Mouse (Mus musculus) midbrain, embryonic 16.5 days (tissue): ENCODE measurements around the gene Adamtsl1. TPM values are rescaled to one million over a fixed set of nuclear protein-coding genes. Genes with fewer than 3 reads are reported as not detected.
A peak's percentile ranks its signal among the peaks of the same experiment; 100 is the strongest.

ENCODE experiments used
- ATAC-seq: fragments of 200-750 bp; cut with Nextera tagmentation; 2 replicates; pipeline ENCODE4 v1.8.0; 2017; ENCODE audit warnings: moderate TSS enrichment
- H3K27ac ChIP-seq: fragments of 300-500 bp; sonication (generic); 2 replicates; pipeline ENCODE4 v1.5.1; 2014; ENCODE audit warnings: mild to moderate bottlenecking, low read length, mixed read lengths
- H3K27me3 ChIP-seq: fragments of 300-500 bp; sonication (generic); 2 replicates; pipeline ENCODE4 v1.6.1; 2014; ENCODE audit warnings: low read depth, low read length, mixed read lengths; ENCODE audit not compliant: control insufficient read depth, insufficient read depth
- H3K36me3 ChIP-seq: fragments of 300-500 bp; sonication (generic); 2 replicates; pipeline ENCODE4 v1.6.1; 2014; ENCODE audit warnings: mild to moderate bottlenecking, low read length, moderate library complexity, mixed read lengths; ENCODE audit not compliant: control insufficient read depth, insufficient read depth
- H3K4me1 ChIP-seq: fragments of 300-500 bp; sonication (generic); 2 replicates; pipeline ENCODE4 v1.6.1; 2014; ENCODE audit warnings: mild to moderate bottlenecking, low read length, mixed read lengths; ENCODE audit not compliant: control insufficient read depth, insufficient read depth
- H3K4me2 ChIP-seq: fragments of 300-500 bp; sonication (generic); 2 replicates; pipeline ENCODE4 v1.6.1; 2014; ENCODE audit warnings: mild to moderate bottlenecking, low read length, mixed read lengths
- H3K4me3 ChIP-seq: fragments of 300-500 bp; sonication (generic); 2 replicates; pipeline ENCODE4 v1.5.1; 2014; ENCODE audit warnings: low read depth, mild to moderate bottlenecking, low read length, moderate library complexity, mixed read lengths
- H3K9ac ChIP-seq: fragments of 300-500 bp; sonication (generic); 2 replicates; pipeline ENCODE4 v1.6.1; 2014; ENCODE audit warnings: low read depth, low read length, mixed read lengths
- H3K9me3 ChIP-seq: fragments of 300-500 bp; sonication (generic); replicated peaks from 2 replicates; pipeline ENCODE4 v1.6.1; 2014; ENCODE audit warnings: mild to moderate bottlenecking, low read length, mixed read lengths; ENCODE audit not compliant: control insufficient read depth, poor library complexity, severe bottlenecking
- WGBS: fragments of 180-500 bp; shearing (Covaris S2); extraction: QIAGEN DNeasy Blood & Tissue Kit; methylation state at CpG from one replicate; pipeline ENCODE4 v1.1.7; 2014; 5-methylcytosine and 5-hydroxymethylcytosine counted together
- polyA plus RNA-seq: library from polyadenylated mRNA; unstranded; fragments of >200 nt; fragmentation: Nextera tagmentation; extraction: Ambion mirVana; gene quantifications from 2 replicates; pipeline ENCODE4 v1.2.1, GENCODE M21; 2015

The Adamtsl1 gene
- polyA plus RNA-seq, 1 experiment from 2014 or later = 8.2 TPM

- no peak overlapping the region for H3K9ac ChIP-seq
- H3K27me3 ChIP-seq = no peaks in the 10 kb centered on the region
- WGBS = 84% methylated on average over 5 of the region's 5 CpGs
- no peak overlapping the region for H3K4me2 ChIP-seq
- no peaks in the 10 kb centered on the region for H3K9me3 ChIP-seq
- H3K36me3 ChIP-seq = no peaks in the 10 kb centered on the region
- no peaks in the 10 kb centered on the region for H3K4me1 ChIP-seq
- H3K27ac ChIP-seq = no peak overlapping the region
- no peak for ATAC-seq
- H3K4me3 ChIP-seq = no peak overlapping the region
Measured at GRCm38 (mm10) chr4:86224875-86225274, 710.9 kb downstream of the Adamtsl1 start.

GRCm38 (mm10) chr4:86227096-86227495 is 713.1 kb downstream of the Adamtsl1 start:
- no peaks in the 10 kb centered on the region for H3K36me3 ChIP-seq
- no peak overlapping the region for H3K4me3 ChIP-seq
- H3K9ac ChIP-seq = no peak overlapping the region
- H3K4me2 ChIP-seq = no peak overlapping the region
- no peaks in the 10 kb centered on the region for H3K27me3 ChIP-seq
- 89% methylated on average over 1 of the region's 1 CpGs for WGBS
- ATAC-seq = no peak
- no peaks in the 10 kb centered on the region for H3K4me1 ChIP-seq
- no peaks in the 10 kb centered on the region for H3K9me3 ChIP-seq
- H3K27ac ChIP-seq = no peak overlapping the region

GRCm38 (mm10) chr4:86233197-86233596 is 719.2 kb downstream of the Adamtsl1 start:
- no peaks in the 10 kb centered on the region for H3K27me3 ChIP-seq
- H3K4me3 ChIP-seq = no peak overlapping the region
- no peak for ATAC-seq
- H3K9ac ChIP-seq = no peak overlapping the region
- no peaks in the 10 kb centered on the region for H3K9me3 ChIP-seq
- H3K4me2 ChIP-seq = no peak overlapping the region
- 85% methylated on average over 3 of the region's 3 CpGs for WGBS
- no peak overlapping the region for H3K27ac ChIP-seq
- no peaks in the 10 kb centered on the region for H3K36me3 ChIP-seq
- H3K4me1 ChIP-seq = no peaks in the 10 kb centered on the region

DNA sequence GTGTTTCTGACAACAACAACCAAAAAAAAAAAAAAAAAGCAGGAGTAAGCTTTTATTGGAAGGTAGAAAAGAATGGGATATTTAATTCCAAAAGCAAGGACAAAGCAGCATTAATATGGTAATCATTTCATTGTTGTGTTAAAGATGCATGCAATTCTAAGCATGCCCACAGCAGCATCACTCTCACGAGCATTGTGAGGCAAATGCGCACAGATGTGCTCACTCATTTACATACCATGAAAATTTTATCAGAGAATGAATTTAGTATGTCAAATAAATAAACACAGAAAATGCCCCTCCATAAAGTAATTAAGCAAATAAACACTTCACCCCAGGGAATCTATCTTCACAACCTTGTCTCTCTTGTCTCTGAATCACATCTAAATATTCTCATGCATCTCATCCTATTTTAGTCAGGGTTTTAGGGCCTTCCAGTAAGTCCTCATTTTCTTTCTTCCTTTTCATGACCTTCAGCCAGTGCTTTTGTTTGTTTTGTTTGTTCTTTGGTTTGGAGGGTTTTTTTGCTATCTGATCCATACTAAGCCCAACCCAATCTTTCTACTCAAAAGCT is 728.0 kb downstream of the Adamtsl1 start:
- Histone ChIP-seq H3K4me3 (no peak overlapping the region), H3K4me2 (no peak overlapping the region), H3K27me3 (no peaks in the 10 kb centered on the region), H3K36me3 (no peaks in the 10 kb centered on the region), H3K4me1 (no peaks in the 10 kb centered on the region), H3K27ac (no peak overlapping the region), H3K9me3 (no peaks in the 10 kb centered on the region), H3K9ac (no peak overlapping the region)
- WGBS = 21% methylated on average over 2 of the region's 2 CpGs
- peak; percentile 80; the same call in 1 of the 2 replicates for ATAC-seq

- Histone ChIP-seq H3K9me3 (no peaks in the 10 kb centered on the region), H3K27me3 (no peaks in the 10 kb centered on the region), H3K9ac (no peak overlapping the region), H3K4me3 (no peak overlapping the region), H3K4me1 (no peaks in the 10 kb centered on the region; the same call in 1 of the 2 replicates), H3K27ac (no peak overlapping the region), H3K4me2 (no peak overlapping the region), H3K36me3 (no peaks in the 10 kb centered on the region)
- WGBS = 40% methylated on average over 2 of the region's 2 CpGs
- peak; percentile 58 for ATAC-seq
Measured at GRCm38 (mm10) chr4:86270085-86270484, 756.1 kb downstream of the Adamtsl1 start.

- no peaks in the 10 kb centered on the region for H3K9me3 ChIP-seq
- peaks cover 2% of the 10 kb centered on the region; the same call in 1 of the 2 replicates for H3K4me1 ChIP-seq
- H3K36me3 ChIP-seq = no peaks in the 10 kb centered on the region
- H3K27ac ChIP-seq = no peak overlapping the region
- 85% methylated on average over 6 of the region's 6 CpGs for WGBS
- ATAC-seq = no peak
- no peak overlapping the region for H3K9ac ChIP-seq
- no peak overlapping the region for H3K4me3 ChIP-seq
- H3K27me3 ChIP-seq = no peaks in the 10 kb centered on the region
- no peak overlapping the region for H3K4me2 ChIP-seq
Measured at GRCm38 (mm10) chr4:86273703-86274355, 759.9 kb downstream of the Adamtsl1 start.

DNA sequence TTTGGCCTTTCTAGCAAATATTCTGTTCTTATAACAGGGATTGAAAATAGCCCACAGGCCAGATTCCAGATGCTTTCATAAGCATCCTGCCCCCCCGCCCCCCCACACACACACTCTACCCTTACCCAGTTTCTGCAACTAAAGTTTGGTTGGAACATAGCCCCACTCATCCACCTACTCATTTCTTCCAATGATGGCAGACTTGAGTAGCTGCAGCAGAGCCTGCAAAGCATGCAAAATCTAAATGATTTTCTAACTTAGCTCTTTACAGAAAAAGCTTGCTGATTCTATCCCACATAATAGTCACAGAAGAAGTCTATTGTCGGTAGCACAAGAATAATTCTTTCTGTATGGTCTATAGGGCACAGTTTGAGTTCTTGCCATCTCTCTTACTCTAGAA is 760.7 kb downstream of the Adamtsl1 start:
- no peak for ATAC-seq
- WGBS = 82% methylated on average over 2 of the region's 2 CpGs
- H3K27ac ChIP-seq = no peak overlapping the region
- H3K4me3 ChIP-seq = no peak overlapping the region
- H3K4me1 ChIP-seq = peaks cover 2% of the 10 kb centered on the region; the same call in 1 of the 2 replicates
- no peaks in the 10 kb centered on the region for H3K27me3 ChIP-seq
- no peaks in the 10 kb centered on the region for H3K36me3 ChIP-seq
- H3K9me3 ChIP-seq = no peaks in the 10 kb centered on the region
- H3K9ac ChIP-seq = no peak overlapping the region
- no peak overlapping the region for H3K4me2 ChIP-seq

DNA sequence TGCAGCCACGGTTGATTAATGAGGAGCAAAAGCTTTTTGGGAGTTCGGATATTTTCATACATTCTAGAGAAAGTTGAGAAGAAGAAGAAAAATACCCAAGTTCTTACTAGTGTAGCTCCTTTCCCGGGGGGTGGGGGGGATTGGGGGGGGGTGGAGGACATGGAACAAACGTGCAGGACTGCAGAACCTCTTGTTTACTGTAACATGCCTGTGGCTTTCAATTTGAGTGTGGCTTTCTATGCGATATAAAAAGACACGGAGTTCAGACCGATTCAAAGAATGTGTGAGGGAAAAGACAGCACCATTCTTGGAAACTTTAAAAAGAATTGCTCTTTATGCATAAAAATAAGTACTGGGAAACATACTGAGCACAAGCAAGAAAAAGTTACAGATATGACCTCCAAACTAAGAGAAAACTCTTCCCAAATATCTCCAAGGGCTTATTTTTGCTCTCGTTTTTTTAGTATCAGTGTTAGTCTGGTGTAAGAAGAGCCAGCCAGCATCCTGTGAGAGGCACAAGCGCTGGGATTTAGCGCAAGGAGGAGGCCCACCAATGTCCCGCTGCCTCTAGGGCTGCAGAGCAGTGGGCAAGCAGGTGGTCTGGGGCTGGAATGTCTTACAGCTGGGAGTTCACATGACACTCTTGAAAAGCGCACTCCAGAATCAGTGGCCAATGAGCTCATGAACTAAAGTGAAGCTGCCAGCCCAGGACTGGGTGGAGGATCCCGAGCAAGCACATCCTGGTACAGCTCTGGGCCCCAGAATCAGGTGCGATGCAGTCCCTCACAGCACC is 762.2 kb downstream of the Adamtsl1 start:
- H3K27me3 ChIP-seq = no peaks in the 10 kb centered on the region
- H3K4me1 ChIP-seq = peaks cover 2% of the 10 kb centered on the region; the same call in 1 of the 2 replicates
- H3K9ac ChIP-seq = no peak overlapping the region
- H3K27ac ChIP-seq = no peak overlapping the region
- H3K36me3 ChIP-seq = no peaks in the 10 kb centered on the region
- no peak overlapping the region for H3K4me3 ChIP-seq
- WGBS = 71% methylated on average over 14 of the region's 14 CpGs
- no peaks in the 10 kb centered on the region for H3K9me3 ChIP-seq
- H3K4me2 ChIP-seq = no peak overlapping the region
- ATAC-seq = no peak

- ATAC-seq = no peak
- no peak overlapping the region for H3K4me2 ChIP-seq
- H3K4me3 ChIP-seq = no peak overlapping the region
- H3K9ac ChIP-seq = no peak overlapping the region
- H3K27ac ChIP-seq = no peak overlapping the region
- WGBS = 46% methylated on average over 5 of the region's 5 CpGs
- H3K9me3 ChIP-seq = no peaks in the 10 kb centered on the region
- H3K4me1 ChIP-seq = peaks cover 2% of the 10 kb centered on the region; the same call in 1 of the 2 replicates
- no peaks in the 10 kb centered on the region for H3K36me3 ChIP-seq
- H3K27me3 ChIP-seq = no peaks in the 10 kb centered on the region
Measured at GRCm38 (mm10) chr4:86278546-86278945, 764.6 kb downstream of the Adamtsl1 start.
